Mouse (Mus musculus) gastrocnemius, adult 18-20 months (tissue): Measurements from ENCODE around the gene Tmem151b. TPM values are rescaled to one million over a fixed set of nuclear protein-coding genes. Genes with fewer than 3 reads are reported as not detected.
A peak's percentile ranks its signal among the peaks of the same experiment; 100 is the strongest.

Experiments used
- DNase-seq: peaks from one replicate; pipeline ENCODE4 v3.0.0; 2021; ENCODE audit warnings: low spot score
- total RNA-seq, 2 experiments: library from RNA; stranded (reverse); gene quantifications; 2 replicates each; pipeline ENCODE4 v1.2.3; 2021

The Tmem151b gene
- total RNA-seq, 2 experiments from 2014 or later = not detected

DNA sequence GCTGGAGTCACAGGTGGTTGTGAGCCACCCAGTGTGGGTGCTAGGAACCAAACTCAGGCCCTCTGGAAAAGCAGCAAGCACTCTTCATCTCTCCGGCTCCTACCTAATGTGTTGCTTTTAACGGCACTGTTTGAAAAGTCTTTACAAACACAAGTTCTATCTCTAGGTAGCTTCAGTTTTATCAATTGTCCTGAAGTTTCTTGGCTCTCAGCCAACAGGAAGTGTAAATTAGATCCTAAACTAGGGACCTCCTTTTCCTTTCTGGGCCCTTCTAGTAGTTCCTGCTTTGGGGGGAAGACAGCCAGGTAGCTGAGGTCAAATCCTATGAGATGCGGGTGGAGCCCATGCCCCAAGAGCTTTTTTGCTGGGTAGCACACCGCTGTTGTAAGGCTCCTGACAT, 38.6 kb downstream of the Tmem151b start:
- no peak for DNase-seq

DNA sequence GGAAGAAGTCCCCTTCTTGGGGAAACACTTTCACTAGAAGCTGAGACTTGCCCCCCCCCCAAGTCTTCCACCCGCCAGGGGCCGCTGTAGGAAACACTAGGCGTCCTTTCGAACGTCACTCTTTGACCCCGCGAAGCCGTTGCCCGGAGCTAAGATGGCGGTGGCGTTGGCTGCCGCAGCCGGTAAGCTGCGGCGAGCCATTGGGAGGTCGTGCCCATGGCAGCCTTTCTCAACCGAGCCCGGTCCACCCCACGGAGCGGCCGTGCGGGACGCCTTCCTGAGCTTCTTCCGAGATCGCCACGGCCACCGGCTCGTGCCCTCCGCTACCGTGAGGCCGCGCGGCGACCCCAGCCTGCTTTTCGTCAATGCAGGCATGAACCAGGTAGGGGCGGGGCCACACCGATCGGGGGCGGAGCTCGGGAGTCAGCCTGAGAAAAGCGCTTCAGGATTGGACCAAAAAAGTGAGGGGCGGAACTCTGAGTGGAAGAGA, 42.7 kb downstream of the Tmem151b start, which contains the start of gene Aars2:
Gene Aars2 (plus strand): TSS at position 142 of the 490 bp plus-strand sequence.
- peak; percentile 93 for DNase-seq

DNA sequence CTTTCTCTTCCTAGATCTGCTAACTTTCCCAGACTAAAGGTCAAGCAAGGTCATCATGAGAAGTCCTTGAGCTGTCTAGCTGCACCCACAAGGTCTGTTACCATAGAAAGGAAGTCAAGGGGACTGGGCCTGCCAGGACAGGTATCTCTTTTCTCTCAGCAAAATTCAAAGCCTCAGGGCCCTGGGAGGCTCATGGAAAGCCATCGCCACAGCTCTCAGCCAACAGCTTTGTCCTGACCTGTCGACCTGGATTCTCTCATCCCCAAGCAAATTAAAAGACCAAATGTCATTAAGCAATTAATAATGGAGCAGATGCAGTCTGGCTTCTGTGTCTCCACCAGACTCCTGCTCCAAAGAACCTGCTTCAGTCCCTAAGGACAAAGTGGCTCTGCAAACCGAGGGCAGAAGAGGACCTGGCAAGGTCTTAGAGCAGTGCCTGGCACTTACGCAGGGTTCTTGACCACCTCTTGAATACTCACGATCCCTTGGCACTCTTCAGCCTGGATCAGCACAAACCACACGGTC, 43.5 kb downstream of the Tmem151b start:
- no peak for DNase-seq

DNA sequence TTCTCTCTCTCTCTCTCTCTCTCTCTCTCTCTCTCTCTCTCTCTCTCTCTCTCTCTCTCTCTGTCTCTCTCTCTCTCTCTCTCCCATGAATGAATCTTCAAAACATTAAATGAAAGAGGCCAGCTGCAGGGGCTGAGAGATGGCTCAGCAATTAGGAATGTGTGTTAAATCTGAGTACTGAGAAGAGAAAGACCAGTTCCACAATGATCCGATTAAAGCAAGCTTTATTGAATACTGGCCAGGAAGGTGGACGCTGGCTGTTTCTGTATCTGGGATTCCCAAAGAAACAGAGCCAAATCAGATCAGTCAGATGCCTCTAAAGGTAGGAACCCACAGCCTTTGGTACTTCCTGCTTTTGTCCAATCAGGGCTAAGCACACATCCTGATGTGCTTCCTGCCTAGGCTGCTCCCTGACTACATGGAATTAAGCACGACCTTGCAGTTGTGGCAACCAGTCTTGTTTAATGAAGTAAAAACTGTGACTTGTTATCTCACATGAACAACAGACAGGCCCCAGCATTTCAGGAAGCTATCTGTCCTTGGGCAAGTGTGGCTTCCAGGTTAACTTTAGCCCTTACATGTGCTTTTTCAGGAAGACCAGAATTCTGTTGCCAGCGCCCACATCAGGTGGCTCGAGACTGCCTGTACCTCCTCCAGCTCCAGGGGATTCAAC, 46.0 kb downstream of the Tmem151b start:
- no peak for DNase-seq

DNA sequence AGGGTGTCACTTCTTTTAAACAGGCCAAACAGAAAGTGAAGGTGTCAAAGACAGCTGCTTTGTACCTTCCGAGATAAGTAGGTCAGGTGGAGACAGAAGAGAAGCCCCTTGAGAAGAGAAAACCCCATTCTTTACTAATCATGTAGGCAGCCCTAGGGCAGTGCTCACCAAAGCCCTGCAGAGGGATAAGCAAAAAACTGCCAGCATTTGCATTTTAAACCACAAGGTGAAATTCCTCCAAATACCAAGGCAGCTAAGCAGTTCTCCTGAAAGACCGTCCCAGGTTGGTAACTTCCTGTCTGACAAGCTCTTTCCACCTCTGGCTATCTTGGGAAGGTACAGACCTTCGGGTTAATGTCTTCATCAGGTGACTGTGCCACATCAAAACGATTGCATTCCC, 47.2 kb downstream of the Tmem151b start:
- no peak for DNase-seq

DNA sequence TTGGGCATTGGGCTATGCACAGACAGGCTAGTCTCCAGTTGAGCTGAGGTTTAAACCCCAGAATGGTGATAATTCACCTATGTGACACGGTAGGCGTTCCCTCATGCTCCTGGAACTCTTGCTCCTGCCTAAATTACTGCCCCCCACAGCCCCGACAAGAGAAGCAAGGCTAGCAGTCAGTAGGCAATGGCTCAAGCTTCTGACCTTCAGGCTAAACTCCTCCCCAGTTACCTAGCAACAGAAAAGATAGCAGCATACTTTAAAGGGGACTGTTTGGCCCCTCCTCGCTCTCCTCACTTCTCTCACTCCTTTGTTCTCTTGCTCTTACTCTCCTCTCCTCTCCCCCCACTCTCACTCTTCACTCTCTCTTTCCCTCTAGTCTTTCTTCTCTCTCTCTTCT, 48.5 kb downstream of the Tmem151b start:
- no peak for DNase-seq

DNA sequence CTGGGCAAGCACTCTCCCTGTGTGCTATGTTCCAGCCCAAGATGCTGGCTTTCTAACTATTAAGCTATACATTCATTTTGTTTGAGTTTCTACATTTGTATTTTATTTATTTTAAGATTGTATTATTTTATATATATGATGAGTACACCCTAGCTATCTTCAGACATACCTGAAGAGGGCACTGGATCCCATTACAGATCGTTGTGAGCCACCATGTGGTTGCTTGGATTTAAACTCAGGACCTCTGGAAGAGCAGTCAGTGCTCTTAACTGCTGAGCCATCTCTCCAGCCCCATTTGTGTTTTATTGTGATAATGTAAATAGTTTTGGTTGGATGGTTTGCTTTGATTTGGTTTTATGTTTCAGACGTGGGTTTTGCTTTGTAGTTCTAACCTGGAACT, 50.0 kb downstream of the Tmem151b start:
- no peak for DNase-seq

DNA sequence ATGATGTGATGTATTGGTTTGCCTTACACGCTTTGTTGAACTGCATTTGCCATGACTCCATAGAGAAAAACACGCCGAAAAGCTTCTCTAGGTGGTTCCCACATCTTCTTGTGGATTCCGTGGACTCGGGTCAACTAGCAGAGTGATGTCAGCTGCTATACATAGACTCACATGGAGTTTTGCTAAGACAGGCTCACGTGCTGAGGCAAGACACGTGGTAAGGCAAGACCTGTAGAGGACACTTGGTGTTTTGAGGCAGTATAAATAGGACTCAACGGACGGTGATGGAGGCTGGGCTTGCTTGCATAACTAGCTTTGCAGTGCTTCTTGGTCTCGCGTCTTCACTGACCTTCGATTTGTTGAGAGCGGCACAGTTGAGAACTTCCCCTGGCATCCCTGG, 51.1 kb downstream of the Tmem151b start:
- no peak for DNase-seq

DNA sequence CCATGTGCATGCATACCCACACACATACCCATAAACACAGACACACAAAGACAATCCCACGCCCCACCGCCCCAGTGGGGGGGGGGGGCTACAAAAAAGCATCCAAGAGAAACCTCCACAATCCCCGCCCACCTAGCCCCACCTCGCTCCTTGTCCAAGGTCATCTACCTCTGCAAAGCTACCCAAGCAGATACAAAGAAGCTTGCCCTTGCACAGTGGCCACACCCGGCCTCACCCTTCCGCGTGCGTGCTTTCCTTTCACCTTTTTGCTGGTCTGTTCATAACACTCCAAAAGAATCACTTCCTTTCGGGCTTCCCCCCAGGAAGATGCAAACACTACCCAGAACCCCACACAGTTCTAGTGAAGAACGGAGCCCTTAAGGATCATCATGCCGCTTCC, 54.1 kb downstream of the Tmem151b start:
- no peak for DNase-seq

Other genes starting within 250 kb of the Tmem151b start
- 10 to 100 TPM; 37.2 to 38.9 TPM for gene Cdc5l, start 115.9 kb downstream of the Tmem151b start, total RNA-seq
- not detected for gene Spats1, start 74.3 kb downstream of the Tmem151b start, total RNA-seq
- 10 to 100 TPM; 12.8 to 14.1 TPM for gene Aars2, start 42.8 kb downstream of the Tmem151b start, total RNA-seq
- gene Tcte1, start 26.2 kb downstream of the Tmem151b start, total RNA-seq = not detected
- under 1 TPM; 0.30 to 0.47 TPM for gene Nfkbie, start 6.0 kb upstream of the Tmem151b start, total RNA-seq
- gene Slc35b2, start 14.2 kb upstream of the Tmem151b start, total RNA-seq = 10 to 100 TPM; 16.2 to 17.7 TPM
- gene Hsp90ab1, start 23.6 kb upstream of the Tmem151b start, total RNA-seq = 1,000 to 10,000 TPM; 1,074 to 1,224 TPM
- 10 to 100 TPM; 31.9 to 32.4 TPM for gene Slc29a1, start 49.9 kb upstream of the Tmem151b start, total RNA-seq
- gene Mymx, start 52.4 kb upstream of the Tmem151b start, total RNA-seq = not detected
- gene Capn11, start 109.6 kb upstream of the Tmem151b start, total RNA-seq = under 1 TPM; 0.21 to 0.66 TPM
- gene Mrpl14, start 136.6 kb upstream of the Tmem151b start, total RNA-seq = 100 to 1,000 TPM; 119 to 165 TPM
- gene Tmem63b, start 137.2 kb upstream of the Tmem151b start, total RNA-seq = 10 to 100 TPM; 65.0 to 70.8 TPM
- not detected for gene 1600014C23Rik, start 184.2 kb upstream of the Tmem151b start, total RNA-seq